Mouse (Mus musculus) activated CD4-positive, CD25-positive, alpha-beta regulatory T cell, adult 4 months (primary cell): ENCODE results near the gene Ccnk. TPM values are rescaled to one million over a fixed set of nuclear protein-coding genes. Genes with fewer than 3 reads are reported as not detected.

ENCODE experiments used
- ATAC-seq: one replicate; pipeline ENCODE4 v1.8.0; 2017
- polyA plus RNA-seq, 2 experiments: library from polyadenylated mRNA; unstranded; fragments of 100-300 nt; shearing (Covaris generic); gene quantifications; one replicate each; pipeline ENCODE4 v1.2.1; 2017

The Ccnk gene
- 1 to 10 TPM; 4.7 to 6.6 TPM for polyA plus RNA-seq

DNA sequence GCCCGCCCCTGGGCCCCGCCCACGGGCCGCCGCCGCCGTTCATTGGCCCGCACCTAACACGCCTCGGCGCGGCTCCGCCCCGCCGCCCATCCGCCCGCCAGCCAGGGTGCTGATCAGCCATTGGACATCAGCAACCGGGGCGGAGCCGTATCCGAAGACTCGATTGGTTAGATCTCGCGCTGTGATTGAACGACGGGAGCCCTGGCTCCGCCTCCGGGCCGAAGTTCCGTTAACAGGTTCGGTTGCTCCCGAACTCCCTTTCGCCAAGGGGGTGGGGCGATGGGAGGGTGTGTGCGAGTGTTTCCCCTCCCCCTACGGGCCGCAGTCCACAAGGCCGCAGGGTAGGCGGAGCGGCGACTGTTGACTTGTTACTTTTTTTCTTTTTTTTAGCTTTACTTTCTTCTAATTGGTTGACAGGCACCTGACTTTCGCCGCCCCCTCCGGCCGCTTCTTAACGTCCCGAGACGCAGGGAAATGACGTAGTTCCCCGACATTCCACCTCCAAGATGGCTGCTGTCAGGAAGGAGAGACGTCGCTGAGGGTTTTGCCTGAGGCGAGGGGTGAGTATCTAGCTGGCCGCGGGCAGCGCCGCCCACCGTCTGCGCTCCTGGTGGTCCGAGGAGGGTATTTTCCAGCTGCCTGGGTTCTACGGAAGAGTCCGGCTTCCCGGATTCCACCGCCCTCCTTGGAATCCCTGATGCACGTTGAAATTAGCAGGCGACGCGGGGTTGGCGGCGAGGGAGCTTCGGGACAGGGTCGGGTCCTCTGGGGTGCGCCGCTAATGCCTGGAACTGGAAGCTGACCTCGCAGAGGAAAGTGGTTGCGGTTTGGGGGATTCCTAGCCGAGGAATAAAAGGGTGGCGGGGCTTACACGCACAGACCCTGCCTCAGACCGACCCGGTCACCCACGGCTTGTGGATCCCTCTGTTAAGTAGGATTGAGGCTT is at the start of gene Ccnk:
TSS of gene Ccnk (plus strand) at position 259 of the 946 bp plus-strand sequence.
- peak; percentile 87 for ATAC-seq

- ATAC-seq, result no peak
These were observed 46.8 kb upstream of the Ccnk start for GRCm38 (mm10) chr12:108132450-108133070.

- ATAC-seq, result no peak
These were observed 46.2 kb upstream of the Ccnk start for GRCm38 (mm10) chr12:108133181-108133580.

- ATAC-seq, result no peak
These were observed 43.7 kb upstream of the Ccnk start for GRCm38 (mm10) chr12:108135610-108136208.

DNA sequence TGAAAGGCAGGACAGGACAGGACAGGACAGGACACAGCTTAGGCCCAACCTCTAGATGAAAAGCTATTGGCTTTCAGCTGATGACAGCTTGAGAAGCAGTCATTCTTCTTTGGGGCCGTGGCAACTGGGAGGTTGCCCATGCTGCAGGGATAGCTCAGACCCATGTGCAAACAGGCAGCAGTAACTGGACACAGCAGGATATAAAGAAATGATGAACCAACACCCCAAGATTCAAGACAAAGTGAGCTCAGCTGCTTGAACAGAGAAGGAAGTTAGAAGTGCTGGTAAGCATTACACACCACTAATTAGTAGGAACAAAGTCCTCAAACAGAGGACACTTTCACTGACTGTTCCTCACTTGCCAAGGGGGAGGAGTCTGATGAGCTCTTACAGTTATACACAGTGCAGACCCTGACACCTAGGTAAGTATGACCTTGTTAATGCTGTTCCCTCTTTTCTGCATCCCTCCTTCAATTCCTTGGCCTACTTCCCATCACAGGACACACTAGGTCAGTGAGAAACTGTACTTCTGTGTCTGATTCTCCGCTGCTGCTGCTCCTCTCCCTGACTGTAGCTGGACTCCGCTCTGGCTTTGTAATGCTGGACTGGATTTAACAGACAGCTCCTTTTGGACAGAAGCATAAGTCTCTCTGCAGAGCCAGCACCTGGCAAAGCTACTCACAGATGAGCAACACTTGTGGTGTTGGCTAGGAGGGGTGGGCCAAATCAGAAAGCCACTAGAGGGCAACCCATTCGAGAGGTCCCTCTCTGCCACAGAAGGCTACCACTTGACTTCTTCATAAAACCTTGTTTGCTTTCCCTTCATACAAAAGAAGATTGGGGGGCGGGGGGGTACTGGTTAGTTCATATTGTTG is 35.5 kb upstream of the Ccnk start:
- no peak for ATAC-seq

GRCm38 (mm10) chr12:108145198-108145597 is 34.2 kb upstream of the Ccnk start:
- no peak for ATAC-seq

DNA sequence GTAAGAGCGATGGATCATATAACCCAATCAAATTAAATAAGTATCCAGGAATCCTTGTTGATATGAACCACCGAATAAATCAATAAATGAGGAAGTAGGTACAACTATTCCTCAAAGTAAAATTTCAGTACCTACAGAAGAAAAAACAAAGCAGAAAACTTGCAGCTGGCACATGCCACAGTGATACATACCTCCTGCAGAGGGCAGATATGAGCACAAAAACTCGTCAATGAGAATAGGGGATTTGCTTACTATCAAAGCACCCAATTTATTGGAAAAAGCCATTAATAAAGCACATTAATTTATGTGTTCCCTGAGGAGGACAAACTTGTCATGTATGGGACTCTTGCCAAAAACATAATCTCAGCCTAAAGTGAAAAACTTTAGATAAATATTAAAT is 29.6 kb upstream of the Ccnk start:
- no peak for ATAC-seq

GRCm38 (mm10) chr12:108152743-108153142 is 26.6 kb upstream of the Ccnk start:
- ATAC-seq, result peak; percentile 36

DNA sequence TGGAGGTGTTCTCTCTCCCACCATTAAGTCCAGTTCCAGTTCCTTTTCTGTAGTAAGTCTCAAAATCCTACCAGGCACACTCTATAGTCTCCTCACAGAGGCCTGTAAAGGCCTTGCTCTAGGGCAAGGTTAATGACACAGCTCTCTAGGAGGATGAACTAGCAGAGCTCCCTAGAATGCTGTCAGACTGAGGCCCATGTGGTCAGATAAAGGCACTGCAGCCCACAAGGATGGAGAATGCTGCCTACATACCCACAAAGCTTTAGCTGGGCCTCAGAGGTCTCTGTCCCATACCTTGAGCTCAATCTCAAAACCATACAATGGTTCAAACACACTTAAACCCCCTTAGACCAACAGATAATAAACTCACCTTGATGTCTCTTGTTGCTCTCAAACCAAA is 19.5 kb upstream of the Ccnk start:
- ATAC-seq, result no peak

DNA sequence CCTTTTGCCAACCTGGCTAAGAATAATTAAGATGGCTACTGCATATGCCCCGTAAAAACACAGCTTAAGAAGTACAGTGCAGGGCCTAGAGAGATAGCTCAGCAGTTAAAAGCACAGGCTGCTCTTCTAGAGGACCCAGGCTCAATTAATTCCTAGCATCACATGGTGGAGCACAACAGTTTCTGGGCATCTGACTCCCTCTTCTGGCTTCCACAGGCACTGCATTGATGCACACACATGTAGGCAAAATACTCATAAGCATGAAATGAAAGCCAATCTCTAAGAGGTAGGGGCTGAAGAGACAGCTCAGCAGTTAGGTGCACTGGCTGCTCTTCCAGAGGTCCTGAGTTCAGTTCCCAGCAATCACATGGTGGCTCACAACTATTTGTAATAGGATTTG is 17.3 kb upstream of the Ccnk start:
- no peak for ATAC-seq

- no peak for ATAC-seq
These were observed 15.7 kb upstream of the Ccnk start for GRCm38 (mm10) chr12:108163706-108164105.

- no peak for ATAC-seq
These were observed 10.5 kb upstream of the Ccnk start for GRCm38 (mm10) chr12:108168909-108169308.

GRCm38 (mm10) chr12:108170467-108170866 is 8.9 kb upstream of the Ccnk start:
- no peak for ATAC-seq

DNA sequence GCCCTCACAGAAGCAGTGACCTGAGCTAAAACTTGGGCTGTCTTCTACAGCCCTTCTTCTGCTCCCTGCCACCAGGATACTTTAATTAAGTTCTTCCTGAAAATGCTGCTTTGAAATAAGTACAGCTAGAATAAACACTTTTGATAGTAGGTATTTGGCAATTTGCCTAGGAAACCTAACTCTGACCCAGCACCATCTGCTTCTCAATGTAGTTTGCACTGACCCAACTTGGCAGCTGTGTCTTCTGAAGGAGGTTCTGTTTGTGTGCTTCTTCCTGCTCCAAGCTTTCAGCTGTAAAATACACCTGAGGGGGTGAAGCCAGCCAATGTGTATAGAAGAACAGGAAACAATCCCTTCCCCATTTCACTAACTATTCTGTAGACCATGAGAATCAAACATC is 8.0 kb upstream of the Ccnk start:
- no peak for ATAC-seq

DNA sequence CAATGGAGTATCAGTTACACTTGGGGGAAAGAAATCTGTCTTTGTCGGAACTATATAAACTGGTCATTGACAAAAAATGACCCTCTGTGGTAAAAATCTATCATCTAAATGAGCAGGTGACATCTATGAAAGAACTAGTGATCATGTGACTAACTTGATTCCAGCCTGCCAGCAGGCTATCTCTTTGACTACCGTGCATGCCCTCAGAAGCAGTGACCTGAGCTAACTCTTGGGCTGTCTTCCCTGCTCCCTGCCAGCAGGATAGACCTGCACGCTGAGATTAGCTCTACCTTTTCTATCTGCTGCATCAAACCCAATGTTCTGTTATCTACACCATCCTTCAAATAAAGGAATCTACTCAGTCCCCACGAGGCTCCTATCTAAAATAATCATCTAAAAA is 6.7 kb upstream of the Ccnk start:
- no peak for ATAC-seq

GRCm38 (mm10) chr12:108174606-108175505 is 4.5 kb upstream of the Ccnk start:
- no peak for ATAC-seq

DNA sequence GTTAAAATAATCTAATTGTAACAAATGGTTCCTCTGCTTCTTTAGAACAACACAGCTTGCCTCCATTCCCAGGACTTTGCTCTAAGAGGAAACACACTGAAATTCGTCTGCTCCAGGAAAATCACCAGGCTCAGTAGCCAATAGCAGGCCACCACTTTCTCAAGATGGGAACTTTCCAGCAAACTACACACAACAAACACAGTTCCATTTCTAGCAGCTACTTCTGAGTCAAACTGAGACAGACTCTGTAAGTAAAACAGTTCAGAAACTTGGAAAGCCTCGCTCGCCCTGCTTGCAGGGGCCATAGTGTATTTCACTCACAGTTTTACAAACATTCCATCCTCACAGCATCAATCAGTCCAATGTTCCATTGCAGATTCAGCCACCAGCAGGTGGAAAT is 3.0 kb upstream of the Ccnk start:
- ATAC-seq, result no peak

DNA sequence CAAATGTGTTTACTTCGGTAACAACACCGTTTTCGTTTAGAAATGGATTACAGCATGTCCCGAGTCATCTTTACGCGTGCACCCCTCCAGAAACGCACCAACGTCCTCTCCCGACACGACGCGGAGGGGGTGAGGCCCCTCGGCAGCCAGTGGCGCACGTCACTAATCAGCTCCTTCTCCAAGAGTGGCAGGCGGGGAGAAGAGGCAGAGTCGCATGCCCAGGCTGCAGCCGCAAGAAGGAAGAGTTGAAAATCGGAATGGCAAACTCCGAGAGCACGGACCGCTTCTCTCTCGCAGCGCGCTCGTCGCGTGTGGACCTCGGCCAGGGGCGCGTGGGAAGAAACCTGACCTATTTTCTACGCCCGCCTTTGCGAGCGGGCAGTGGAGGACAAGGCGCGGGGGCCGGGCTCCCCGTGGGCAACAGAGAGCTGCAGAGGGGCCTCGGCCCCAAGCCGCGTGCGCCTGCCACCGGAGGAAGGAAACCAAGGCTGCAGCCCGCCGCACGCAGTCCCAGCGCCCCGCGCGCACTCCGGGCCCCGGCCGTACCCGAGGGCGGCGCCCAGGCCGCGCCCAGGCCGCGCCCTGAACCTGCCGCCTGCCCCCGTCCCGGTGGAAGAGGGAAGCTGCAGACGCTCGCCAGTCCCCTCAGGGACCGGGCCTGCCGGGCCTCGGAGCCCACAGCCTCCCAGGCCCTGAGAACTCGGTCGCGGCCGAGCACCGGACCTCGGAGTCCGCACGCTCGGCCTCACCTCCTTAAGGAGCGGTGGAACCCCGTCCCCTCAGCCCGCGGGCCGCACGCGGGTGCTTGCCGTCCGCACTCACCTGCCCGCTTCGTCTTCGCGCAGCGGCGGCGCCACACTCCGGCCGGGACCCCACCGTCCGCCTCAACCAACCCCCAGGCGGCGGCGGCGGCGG is 791 bp upstream of the Ccnk start:
- ATAC-seq, result peak; percentile 29

- no peak for ATAC-seq
These were observed 296 bp upstream of the Ccnk start, which contains the start of gene Setd3 for GRCm38 (mm10) chr12:108179246-108179320. TSS of gene Setd3 (minus strand) at chr12:108179314.

GRCm38 (mm10) chr12:108181716-108182115 is 2.3 kb downstream of the Ccnk start:
- ATAC-seq, result no peak

DNA sequence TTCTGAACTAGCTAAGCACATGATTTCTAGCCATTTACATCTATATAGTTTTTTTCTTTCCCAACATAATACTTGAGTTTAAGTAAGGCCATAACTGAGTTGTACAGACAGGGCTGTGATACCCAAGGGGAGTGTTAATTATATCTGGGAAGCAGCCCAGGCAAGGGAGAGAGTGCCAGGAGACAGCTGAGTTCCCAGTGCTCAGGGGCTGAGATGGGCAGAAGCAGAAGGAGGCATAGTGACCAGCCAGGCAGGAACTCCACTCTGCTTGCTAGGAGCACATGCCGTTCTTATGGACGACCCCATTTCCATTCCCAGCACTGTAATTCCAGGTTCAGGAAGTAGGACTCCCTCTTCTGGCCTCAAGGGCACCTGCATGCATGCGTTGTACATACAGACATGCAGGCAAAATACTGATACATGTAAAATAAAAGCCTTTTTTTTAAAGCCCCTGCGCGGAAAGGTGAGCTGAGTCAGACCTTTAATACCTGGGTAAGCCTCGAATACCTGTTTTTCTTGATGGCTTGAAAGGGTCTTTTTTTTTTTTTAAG is 8.2 kb downstream of the Ccnk start:
- ATAC-seq, result no peak
